Mouse (Mus musculus) megakaryocyte, embryonic 14.5 days (primary cell): ENCODE results near the gene Eif2s1.

ENCODE experiments used
- FLI1 ChIP-seq: IDR thresholded peaks from 2 replicates; pipeline ENCODE4 v1.6.1; 2012; ENCODE audit warnings: low read length, inconsistent platforms, mixed read lengths
- GATA1 ChIP-seq: IDR thresholded peaks from 3 replicates; pipeline ENCODE4 v1.6.1; 2012; ENCODE audit warnings: mixed read lengths, low read length, inconsistent platforms, borderline replicate concordance

- TF ChIP-seq FLI1: no peak
- TF ChIP-seq GATA1: no peak
Measured at GRCm38 (mm10) chr12:78901467-78901866, 39.8 kb downstream of the Eif2s1 start.
